In genomic region chr16:13516214-13516613, GRCm38 (mm10) we compare ENCODE assay signal across 19 mouse cellular contexts.
"Had no signal": no experiment of that assay in that cellular context is flagged by ENCODE, and none has a peak within 500 bp of the region (broad histone marks: within the 10 kb centered on the region; RNA-seq: fewer than 3 reads in every experiment).

No protein-coding gene starts in this region.

- H3K9ac ChIP-seq: lung, embryonic 14.5 days; midbrain, embryonic 12.5 days; neural tube, embryonic 13.5 days; neural tube, embryonic 15.5 days had no signal

- H3K36me3 ChIP-seq: midbrain, embryonic 10.5 days; midbrain, embryonic 12.5 days; neural tube, embryonic 13.5 days; neural tube, embryonic 15.5 days had no signal

- DNase-seq: lung, adult 18-20 months; lung, embryonic 14.5 days; lung, postnatal 10 days; lung, postnatal 4 days; midbrain, embryonic 14.5 days; retina, postnatal 1 day; right cerebral cortex, adult 18-20 months; right cerebral cortex, postnatal 25 days; right cerebral cortex, postnatal 4 days; spleen, adult 18-20 months; thymus, adult 2 months; thymus, postnatal 25 days; thymus, postnatal 4 days had no signal

- H3K9me3 ChIP-seq: midbrain, embryonic 10.5 days; midbrain, embryonic 12.5 days; neural tube, embryonic 13.5 days; neural tube, embryonic 15.5 days had no signal

- H3K4me1 ChIP-seq: midbrain, embryonic 10.5 days; midbrain, embryonic 12.5 days; neural tube, embryonic 15.5 days had no signal

- H3K27ac ChIP-seq: midbrain, embryonic 10.5 days; midbrain, embryonic 12.5 days; neural tube, embryonic 13.5 days; neural tube, embryonic 15.5 days had no signal

- H3K4me3 ChIP-seq: midbrain, embryonic 10.5 days; midbrain, embryonic 12.5 days; myocyte; neural tube, embryonic 13.5 days; neural tube, embryonic 15.5 days had no signal

- H3K4me2 ChIP-seq: lung, embryonic 14.5 days; midbrain, embryonic 12.5 days; neural tube, embryonic 13.5 days; neural tube, embryonic 15.5 days had no signal

- H3K27me3 ChIP-seq: midbrain, embryonic 12.5 days; neural tube, embryonic 13.5 days; neural tube, embryonic 15.5 days had no signal

- ATAC-seq: midbrain, embryonic 16.5 days had no signal
